Mouse (Mus musculus): ENCODE data around the gene Fuz. TPM values are rescaled to one million over a fixed set of nuclear protein-coding genes. Genes with fewer than 3 reads are reported as not detected.

Fuz gene
- polyA plus RNA-seq, 1 experiment from 2014 or later, result 15.1 TPM

DNA sequence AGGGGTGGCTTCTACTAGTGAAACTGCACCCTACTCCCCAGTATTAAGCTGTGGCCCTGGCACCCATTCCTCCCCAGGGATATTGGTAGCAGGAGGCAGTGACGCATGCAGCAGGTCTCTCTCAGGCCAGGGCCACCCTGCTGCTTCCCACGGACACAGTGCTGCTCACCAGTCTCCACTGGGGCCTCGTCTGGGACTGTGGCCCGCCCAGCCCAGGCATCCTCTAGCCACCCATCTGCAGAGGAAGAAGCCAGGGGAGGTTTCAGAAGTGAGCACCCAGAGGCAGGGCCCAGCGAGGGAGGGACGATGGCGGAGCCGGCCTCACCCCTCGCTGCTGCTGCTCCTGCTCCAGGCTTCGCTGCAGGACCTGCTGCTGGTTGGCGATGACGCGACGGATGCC is 32.7 kb upstream of the Fuz start:
- ATAC-seq (ENCODE audit: low FRiP score), result no peak
- peaks cover 71% of the 10 kb centered on the region for H3K4me1 ChIP-seq
- H3K9ac ChIP-seq (replicated peaks), result no peak overlapping the region
- no peaks in the 10 kb centered on the region for H3K27me3 ChIP-seq (replicated peaks)
- no peak overlapping the region for H3K4me3 ChIP-seq (replicated peaks)
- WGBS, result 91% methylated on average over 14 of the region's 14 CpGs
- H3K36me3 ChIP-seq, result peaks cover 45% of the 10 kb centered on the region
- H3K4me2 ChIP-seq, result no peak overlapping the region
- no peak overlapping the region for H3K27ac ChIP-seq (replicated peaks)
- no peaks in the 10 kb centered on the region for H3K9me3 ChIP-seq (replicated peaks)

DNA sequence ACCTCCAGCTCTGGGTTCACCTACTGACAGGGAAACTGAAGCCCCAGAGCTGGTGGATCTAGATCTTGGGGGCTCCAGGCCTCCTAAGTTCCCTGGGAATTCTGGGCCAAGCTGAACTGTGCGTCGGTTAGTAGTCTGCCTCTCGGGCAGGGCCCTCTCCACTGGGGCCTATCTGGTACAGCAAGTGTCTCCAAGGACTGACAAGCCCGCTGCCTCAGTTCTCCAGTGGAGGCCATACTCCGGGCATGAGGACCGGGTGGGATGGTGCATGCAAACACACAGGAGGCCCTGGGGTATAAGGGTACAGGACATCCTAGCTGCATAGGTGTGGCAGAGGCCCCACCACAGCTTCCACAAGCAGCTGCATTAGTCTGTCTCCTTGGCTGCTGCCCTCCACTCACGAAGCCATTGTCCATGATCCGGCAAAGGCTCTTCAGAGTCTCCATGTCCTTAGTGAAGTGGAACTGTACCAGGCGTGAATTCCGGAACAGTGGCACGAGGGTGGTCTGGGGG is 31.8 kb upstream of the Fuz start:
- Histone ChIP-seq H3K36me3 (peaks cover 45% of the 10 kb centered on the region), H3K9me3 (replicated peaks) (no peaks in the 10 kb centered on the region), H3K4me2 (no peak overlapping the region), H3K27ac (replicated peaks) (no peak overlapping the region), H3K9ac (replicated peaks) (no peak overlapping the region), H3K4me1 (peaks cover 70% of the 10 kb centered on the region), H3K4me3 (replicated peaks) (no peak overlapping the region), H3K27me3 (replicated peaks) (no peaks in the 10 kb centered on the region)
- no peak for ATAC-seq (ENCODE audit: low FRiP score)
- 88% methylated on average over 11 of the region's 11 CpGs for WGBS

DNA sequence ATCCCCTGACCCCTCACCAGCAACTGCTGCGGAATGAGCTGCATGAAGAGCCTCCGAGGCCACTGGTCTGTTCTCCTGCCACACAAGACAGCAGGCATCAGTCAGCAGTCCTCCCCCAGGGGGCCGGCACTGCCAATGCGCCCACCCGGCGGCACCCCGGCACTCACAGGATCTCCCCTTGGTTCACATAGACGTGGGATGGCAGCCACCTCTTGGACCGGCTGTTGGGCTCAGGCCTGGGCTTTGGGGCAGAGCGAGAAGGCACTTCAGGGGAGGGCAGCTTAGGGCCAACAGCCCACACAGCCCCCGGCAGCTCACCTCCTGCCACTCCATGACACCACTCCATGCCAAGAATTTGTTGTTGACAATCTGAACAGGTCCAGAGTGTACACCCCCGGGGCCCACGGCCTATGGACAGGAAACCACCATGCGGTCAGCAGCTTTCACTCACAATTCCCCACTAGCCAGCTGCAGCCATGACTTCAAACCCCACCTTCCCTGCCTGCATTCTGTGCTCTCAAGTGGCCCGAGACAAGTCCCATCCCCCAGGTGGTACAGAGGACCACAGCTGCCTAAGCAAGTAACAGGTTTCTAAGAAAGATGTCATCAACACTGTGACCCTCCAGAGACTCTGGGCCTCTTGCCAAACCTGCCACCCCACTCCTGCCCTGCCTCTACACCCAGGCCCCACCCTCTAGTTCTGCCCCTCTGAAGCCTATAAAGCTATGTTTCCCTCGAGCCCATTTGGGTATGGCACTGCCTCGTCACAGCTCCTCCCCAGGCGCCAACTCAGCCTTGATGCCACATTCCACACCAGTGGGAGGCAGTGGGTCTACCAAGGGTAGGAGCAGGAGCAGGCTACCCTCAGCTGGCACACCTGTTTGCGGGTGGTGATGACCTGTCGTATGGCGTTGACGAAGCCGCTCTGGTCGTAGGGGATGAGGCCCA is 31.0 kb upstream of the Fuz start:
- Histone ChIP-seq H3K9ac (replicated peaks) (no peak overlapping the region), H3K27ac (replicated peaks) (peak overlapping the region; percentile 68), H3K9me3 (replicated peaks) (no peaks in the 10 kb centered on the region), H3K36me3 (peaks cover 45% of the 10 kb centered on the region), H3K4me2 (peak overlapping the region; percentile 80; the same call in 1 of the 2 replicates), H3K4me3 (replicated peaks) (no peak overlapping the region), H3K4me1 (peaks cover 62% of the 10 kb centered on the region), H3K27me3 (replicated peaks) (no peaks in the 10 kb centered on the region)
- no peak for ATAC-seq (ENCODE audit: low FRiP score)
- WGBS, result 83% methylated on average over 24 of the region's 24 CpGs

DNA sequence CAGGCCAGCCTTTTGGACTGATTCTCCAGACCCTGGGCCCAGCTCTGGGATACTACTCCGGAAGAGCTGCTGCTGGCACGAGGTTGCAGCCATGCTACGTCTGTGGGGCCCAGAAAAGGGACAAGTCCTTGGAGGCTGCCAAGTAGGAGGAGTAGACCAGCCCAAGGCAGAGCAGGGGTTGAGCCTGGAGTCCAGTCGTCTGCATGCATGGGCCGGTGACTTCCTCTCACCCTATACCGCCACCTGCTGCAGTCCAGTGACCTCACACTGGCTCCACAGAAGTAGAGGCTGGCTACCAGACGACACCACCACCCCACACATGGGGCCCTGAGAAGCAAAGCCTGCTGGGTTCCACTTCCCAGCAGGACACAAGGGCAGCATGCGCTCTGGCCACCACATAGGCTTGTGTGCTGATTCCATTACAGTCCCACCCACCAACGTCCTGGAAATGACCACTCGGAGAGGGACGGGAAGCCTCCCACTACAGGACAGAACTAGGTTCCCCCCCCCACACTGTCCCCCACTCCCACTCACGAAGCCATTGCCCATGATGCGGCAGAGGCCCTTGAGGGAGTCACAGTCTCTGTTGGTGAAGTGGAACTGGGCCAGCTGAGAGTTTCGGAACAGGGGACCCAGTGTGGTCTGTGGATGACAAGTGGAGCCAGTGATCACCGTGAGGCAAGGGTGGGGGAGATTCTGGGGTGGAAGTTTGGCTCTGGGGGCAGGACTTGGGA is 29.4 kb upstream of the Fuz start:
- Histone ChIP-seq H3K27ac (replicated peaks) (peak overlapping the region; percentile 68), H3K4me1 (peaks cover 56% of the 10 kb centered on the region), H3K27me3 (replicated peaks) (no peaks in the 10 kb centered on the region), H3K9me3 (replicated peaks) (no peaks in the 10 kb centered on the region), H3K9ac (replicated peaks) (peak overlapping the region; percentile 9; the same call in 1 of the 2 replicates), H3K36me3 (peaks cover 43% of the 10 kb centered on the region), H3K4me2 (peak overlapping the region; percentile 80), H3K4me3 (replicated peaks) (peak overlapping the region; percentile 75)
- WGBS, result 50% methylated on average over 15 of the region's 15 CpGs
- ATAC-seq (ENCODE audit: low FRiP score), result no peak

DNA sequence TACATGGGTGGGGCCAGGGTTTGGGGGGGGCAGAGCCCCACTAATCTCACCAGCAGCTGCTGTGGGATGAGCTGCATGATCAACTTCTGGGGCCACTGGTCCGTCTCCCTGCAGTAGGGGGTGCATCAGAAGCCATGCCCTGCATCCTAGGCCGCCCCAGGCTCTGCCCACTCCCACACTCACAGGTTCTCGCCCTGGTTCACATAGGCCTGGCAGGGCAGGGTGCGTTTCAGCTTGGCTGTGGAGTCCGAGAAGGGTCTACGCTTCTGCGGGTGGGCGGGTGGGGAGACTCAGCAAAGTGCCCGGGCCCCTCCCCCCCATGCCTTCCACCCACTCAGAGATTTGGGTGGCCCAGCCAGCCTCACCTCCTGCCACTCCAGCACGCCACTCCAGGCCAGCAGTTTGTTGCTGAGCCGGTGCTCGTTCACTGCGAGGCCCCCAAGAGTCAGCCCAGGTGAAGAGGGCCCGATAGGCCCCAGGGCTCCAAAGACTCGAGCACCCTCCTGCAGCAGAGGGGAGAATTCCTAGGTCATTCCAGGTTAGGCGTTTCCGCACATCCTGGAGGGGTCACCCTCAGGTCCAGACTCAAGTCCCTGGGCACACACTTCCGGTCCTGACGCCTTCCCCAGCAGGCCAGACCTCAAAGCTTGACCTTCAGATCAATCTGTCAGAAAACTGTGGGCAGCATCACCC is 28.7 kb upstream of the Fuz start:
- Histone ChIP-seq H3K9me3 (replicated peaks) (no peaks in the 10 kb centered on the region), H3K36me3 (peaks cover 36% of the 10 kb centered on the region), H3K27ac (replicated peaks) (peak overlapping the region; percentile 68; the same call in 1 of the 2 replicates), H3K4me2 (peak overlapping the region; percentile 80), H3K9ac (replicated peaks) (peak overlapping the region; percentile 96), H3K4me3 (replicated peaks) (peak overlapping the region; percentile 75), H3K4me1 (peaks cover 55% of the 10 kb centered on the region), H3K27me3 (replicated peaks) (no peaks in the 10 kb centered on the region)
- 77% methylated on average over 19 of the region's 19 CpGs for WGBS
- ATAC-seq (ENCODE audit: low FRiP score), result no peak

DNA sequence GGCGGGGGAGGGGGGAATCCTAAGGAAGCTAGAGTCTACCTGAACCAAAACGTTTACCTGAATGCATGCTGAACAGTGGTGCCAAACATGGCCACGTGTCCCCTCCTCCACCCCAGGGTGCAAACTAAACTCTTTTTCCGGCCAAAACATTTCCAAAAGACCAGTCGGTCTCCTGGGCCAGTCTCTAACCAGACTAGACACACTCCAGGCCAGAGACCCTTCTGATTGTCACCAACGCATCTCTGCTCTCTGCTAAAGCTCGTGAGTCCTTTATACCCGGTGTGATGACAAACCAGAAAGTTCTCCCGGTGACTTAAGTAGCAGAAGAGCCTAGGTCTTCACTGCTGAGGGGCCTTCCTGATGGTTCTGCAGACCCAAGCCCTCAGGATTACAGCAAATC is 28.1 kb upstream of the Fuz start:
- Histone ChIP-seq H3K4me1 (peaks cover 55% of the 10 kb centered on the region), H3K27me3 (replicated peaks) (no peaks in the 10 kb centered on the region), H3K27ac (replicated peaks) (peak overlapping the region; percentile 99; the same call in 1 of the 2 replicates), H3K36me3 (peaks cover 29% of the 10 kb centered on the region), H3K4me3 (replicated peaks) (peak overlapping the region; percentile 75), H3K9ac (replicated peaks) (peak overlapping the region; percentile 96), H3K9me3 (replicated peaks) (no peaks in the 10 kb centered on the region), H3K4me2 (peak overlapping the region; percentile 80)
- ATAC-seq (ENCODE audit: low FRiP score), result no peak
- 47% methylated on average over 9 of the region's 9 CpGs for WGBS

DNA sequence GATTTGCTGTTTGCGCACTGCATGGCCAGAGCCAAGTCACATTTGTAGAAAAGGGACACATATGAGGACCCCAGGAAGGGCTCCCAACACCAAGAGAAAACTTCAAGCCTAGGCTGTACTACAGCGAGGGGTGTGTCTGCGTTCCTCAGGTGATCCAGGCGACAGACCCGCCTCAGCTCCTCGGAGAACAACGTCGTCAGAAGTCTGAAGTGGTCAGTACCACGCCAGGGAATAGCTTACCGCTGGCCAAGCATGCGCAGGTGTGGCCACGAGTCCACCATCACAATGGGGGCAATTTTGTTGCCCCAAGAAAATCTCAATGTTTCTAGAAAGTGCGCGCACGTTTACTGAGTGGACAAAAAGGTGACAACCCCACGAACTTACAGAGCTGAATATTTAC is 27.4 kb upstream of the Fuz start:
- H3K9ac ChIP-seq (replicated peaks), result peak overlapping the region; percentile 96
- no peak for ATAC-seq (ENCODE audit: low FRiP score)
- peak overlapping the region; percentile 99 for H3K27ac ChIP-seq (replicated peaks)
- peak overlapping the region; percentile 75 for H3K4me3 ChIP-seq (replicated peaks)
- WGBS, result 5% methylated on average over 16 of the region's 16 CpGs
- peaks cover 23% of the 10 kb centered on the region for H3K36me3 ChIP-seq
- H3K9me3 ChIP-seq (replicated peaks), result no peaks in the 10 kb centered on the region
- peaks cover 55% of the 10 kb centered on the region for H3K4me1 ChIP-seq
- H3K4me2 ChIP-seq, result peak overlapping the region; percentile 80
- H3K27me3 ChIP-seq (replicated peaks), result no peaks in the 10 kb centered on the region

DNA sequence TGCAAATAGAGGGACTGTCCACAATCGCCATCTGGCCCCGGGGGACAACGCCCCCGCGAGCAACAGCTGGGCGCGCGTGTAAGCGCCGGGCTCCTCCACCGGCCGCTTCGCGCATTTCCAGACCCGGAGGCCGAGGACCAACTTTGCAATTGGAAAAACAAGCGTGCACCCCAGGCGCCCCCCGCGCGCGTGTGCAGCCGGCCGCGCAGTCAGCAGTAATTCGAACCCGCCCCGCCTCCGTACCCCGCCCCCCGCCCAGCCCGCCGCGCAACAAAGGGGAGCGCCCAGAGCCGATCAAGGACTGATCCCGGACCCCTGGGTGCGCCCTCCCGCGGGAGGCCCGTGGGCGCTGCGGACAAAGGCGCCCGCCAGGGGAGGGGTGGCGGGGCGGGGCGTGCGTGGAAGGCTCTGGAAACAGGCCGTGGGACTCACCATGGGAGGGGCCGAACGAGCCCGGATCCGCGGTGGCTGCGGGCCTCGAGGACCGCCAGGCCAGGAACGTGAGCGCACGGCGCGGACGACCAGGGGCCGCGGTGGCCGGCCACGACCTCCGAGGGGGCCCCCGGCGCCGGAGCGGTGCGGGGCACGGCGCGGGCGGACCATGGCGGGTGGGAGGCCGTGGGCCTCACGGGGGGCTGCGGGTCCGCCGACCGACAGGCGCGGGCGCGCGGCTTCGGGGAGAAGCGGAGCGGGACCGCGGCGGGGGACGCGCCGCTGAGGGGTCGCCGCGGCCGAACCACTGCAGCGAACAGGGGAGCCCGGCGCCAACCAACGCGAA is 26.8 kb upstream of the Fuz start:
- peak; percentile 43 for ATAC-seq (ENCODE audit: low FRiP score)
- H3K27me3 ChIP-seq (replicated peaks), result no peaks in the 10 kb centered on the region
- peaks cover 55% of the 10 kb centered on the region for H3K4me1 ChIP-seq
- H3K4me3 ChIP-seq (replicated peaks), result peak overlapping the region; percentile 75
- H3K36me3 ChIP-seq, result peaks cover 16% of the 10 kb centered on the region
- no peaks in the 10 kb centered on the region for H3K9me3 ChIP-seq (replicated peaks)
- H3K27ac ChIP-seq (replicated peaks), result peak overlapping the region; percentile 99
- peak overlapping the region; percentile 80 for H3K4me2 ChIP-seq
- under 1% methylated on average over 68 of the region's 108 CpGs for WGBS
- peak overlapping the region; percentile 96 for H3K9ac ChIP-seq (replicated peaks)

DNA sequence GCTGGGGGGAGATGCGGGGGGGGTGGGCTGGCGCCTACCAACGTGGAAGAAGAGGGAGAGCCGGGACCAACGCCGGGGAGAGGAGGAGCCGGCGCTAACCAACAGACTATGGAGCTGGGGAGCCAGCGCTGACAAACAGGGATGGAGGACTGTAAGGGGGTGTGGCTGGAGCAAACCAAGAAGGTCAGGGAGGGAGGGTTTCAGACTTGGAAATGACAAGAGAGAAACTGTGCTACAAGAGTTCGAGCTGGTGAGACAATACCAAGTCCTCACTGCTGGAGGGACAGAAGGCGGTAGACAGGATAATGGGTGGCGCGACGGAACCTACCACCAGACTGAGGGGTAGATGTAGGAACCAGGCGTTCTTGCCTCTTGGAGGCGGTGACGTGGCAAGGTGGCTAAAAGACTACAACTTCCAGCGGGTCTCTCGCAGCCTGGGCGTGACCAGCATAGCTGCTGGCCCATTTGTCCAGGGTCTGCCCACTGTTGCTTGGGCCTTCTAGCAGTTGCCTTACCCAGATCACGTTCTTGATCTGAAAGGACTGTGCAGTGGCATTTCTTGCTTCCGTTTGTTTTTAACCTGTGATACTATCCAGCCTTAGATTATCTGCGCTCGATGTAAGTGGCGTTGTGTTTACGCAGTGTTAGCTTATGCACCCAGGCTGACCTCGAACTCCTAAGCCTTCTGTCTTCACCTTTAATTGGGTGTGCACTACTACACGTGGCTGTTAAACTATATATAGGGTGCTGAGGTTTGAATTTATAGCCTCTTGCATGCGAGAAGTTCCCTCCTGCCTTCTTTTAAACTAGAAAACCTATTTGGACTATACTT is 26.0 kb upstream of the Fuz start, which contains the start of gene Ptov1:
Ptov1 (minus strand) TSS at position 92 of the 832 bp plus-strand sequence.
- H3K27me3 ChIP-seq (replicated peaks), result no peaks in the 10 kb centered on the region
- peak within 1 kb of the TSS; percentile 96 for H3K9ac ChIP-seq (replicated peaks)
- peaks cover 47% of the 10 kb centered on the region for H3K4me1 ChIP-seq
- 7% methylated on average over 29 of the region's 29 CpGs for WGBS
- H3K27ac ChIP-seq (replicated peaks), result peak within 1 kb of the TSS; percentile 99
- ATAC-seq (ENCODE audit: low FRiP score), result peak; percentile 96
- H3K9me3 ChIP-seq (replicated peaks), result no peaks in the 10 kb centered on the region
- peaks cover 8% of the 10 kb centered on the region; the same call in 1 of the 2 replicates for H3K36me3 ChIP-seq
- peak within 1 kb of the TSS; percentile 75 for H3K4me3 ChIP-seq (replicated peaks)
- H3K4me2 ChIP-seq, result peak within 1 kb of the TSS; percentile 80

DNA sequence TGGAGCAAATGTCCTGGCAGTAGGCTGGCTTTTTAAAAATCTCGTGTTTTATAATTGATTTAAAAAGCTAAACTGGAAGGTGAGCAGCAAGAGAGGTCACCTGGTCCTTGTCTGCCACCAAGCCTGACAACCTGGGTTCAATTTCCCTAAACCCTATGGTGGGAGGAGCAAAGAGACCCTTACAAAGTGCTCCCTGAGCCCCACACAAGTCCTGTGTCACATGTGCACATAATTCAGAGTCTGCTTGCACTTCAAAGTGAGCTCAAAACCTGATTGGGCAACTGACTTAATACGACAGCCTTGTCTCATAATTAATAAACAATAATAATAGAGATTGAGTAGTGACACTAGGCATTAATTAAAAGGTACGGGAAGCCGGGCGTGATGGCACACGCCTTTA is 25.3 kb upstream of the Fuz start:
- H3K4me1 ChIP-seq, result peaks cover 40% of the 10 kb centered on the region
- H3K36me3 ChIP-seq, result 0 out of 2 replicates have a peak, but pooled peaks cover 5% of the 10 kb centered on the region
- peak overlapping the region; percentile 99 for H3K27ac ChIP-seq (replicated peaks)
- H3K4me2 ChIP-seq, result peak overlapping the region; percentile 80
- H3K9me3 ChIP-seq (replicated peaks), result no peaks in the 10 kb centered on the region
- no peak for ATAC-seq (ENCODE audit: low FRiP score)
- peak overlapping the region; percentile 33 for H3K9ac ChIP-seq (replicated peaks)
- no peaks in the 10 kb centered on the region for H3K27me3 ChIP-seq (replicated peaks)
- H3K4me3 ChIP-seq (replicated peaks), result peak overlapping the region; percentile 75
- WGBS, result 80% methylated on average over 6 of the region's 6 CpGs

All from neural tube, embryonic 15.5 days (tissue).